Mouse (Mus musculus) cerebellum, adult 2 months (tissue): Measurements from ENCODE around the gene Prpf3.

ENCODE experiments used
- CTCF ChIP-seq: fragments of 200-500 bp; IDR thresholded peaks from 2 replicates; pipeline ENCODE4 v1.5.1; 2011; ENCODE audit warnings: low read depth, mild to moderate bottlenecking, control low read depth, low read length, moderate library complexity, borderline replicate concordance; ENCODE audit not compliant: insufficient read depth
- POLR2A ChIP-seq: fragments of 200-500 bp; IDR thresholded peaks from 2 replicates; pipeline ENCODE4 v1.6.1; 2011; ENCODE audit warnings: low read length, control low read depth, borderline replicate concordance; ENCODE audit not compliant: insufficient read depth

- no peak for TF ChIP-seq POLR2A
- no peak for TF ChIP-seq CTCF
Measured at GRCm38 (mm10) chr3:95903753-95904502, 48.2 kb upstream of the Prpf3 start.
